Mouse (Mus musculus): ENCODE data around the gene Mcrip1.

DNA sequence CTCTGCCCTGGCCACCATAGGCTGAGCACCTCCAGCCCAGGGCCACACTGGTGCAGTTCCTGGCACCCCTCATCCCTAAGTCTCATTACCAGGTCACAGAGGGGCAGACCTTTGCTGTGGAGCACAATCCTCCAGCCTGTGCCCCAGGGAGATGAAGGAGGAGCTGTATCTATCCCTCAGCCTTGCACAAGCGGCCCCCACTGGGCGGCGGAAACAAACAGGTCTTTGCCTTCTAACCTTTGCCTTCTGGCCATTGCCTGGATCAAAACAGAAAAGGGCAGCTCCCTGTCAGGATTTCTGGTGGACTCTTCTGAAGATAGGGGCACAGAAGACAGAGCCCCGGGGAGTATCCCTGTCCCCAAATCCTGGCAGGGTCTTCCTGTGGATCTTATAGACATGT, 20.6 kb downstream of the Mcrip1 start:
- TF ChIP-seq CTCF (IDR thresholded peaks at IDR 0.05; ENCODE audit: extremely low read depth, insufficient read length, insufficient replicate concordance, low read depth, low read length), result no peak
- TF ChIP-seq POLR2A (IDR thresholded peaks at IDR 0.05; ENCODE audit: low read depth, low read length), result no peak

Measured in small intestine, adult 2 months (tissue).